Mouse (Mus musculus): ENCODE measurements around the gene A730046J19Rik. TPM values are rescaled to one million over a fixed set of nuclear protein-coding genes. Genes with fewer than 3 reads are reported as not detected.

The A730046J19Rik gene
- total RNA-seq (2021), result under 1 TPM; 0.05 to 0.08 TPM
- long read RNA-seq, experiment 1, result 0 reads
- long read RNA-seq, experiment 2, result 0 reads

- intact Hi-C loops (cut with DNase I), result no loop called here
- DNase-seq, result no peak
Observed at GRCm38 (mm10) chrX:144153523-144153922, at the start of gene A730046J19Rik. Gene A730046J19Rik, plus strand, starts transcription at chrX:144153695.

GRCm38 (mm10) chrX:144104619-144105416, 48.7 kb upstream of the A730046J19Rik start:
- DNase-seq, result no peak
- intact Hi-C loops (cut with DNase I), result no loop called here

- intact Hi-C loops (cut with DNase I), result no loop called here
- DNase-seq, result no peak
Observed at GRCm38 (mm10) chrX:144136281-144136680, 17.2 kb upstream of the A730046J19Rik start.

DNA sequence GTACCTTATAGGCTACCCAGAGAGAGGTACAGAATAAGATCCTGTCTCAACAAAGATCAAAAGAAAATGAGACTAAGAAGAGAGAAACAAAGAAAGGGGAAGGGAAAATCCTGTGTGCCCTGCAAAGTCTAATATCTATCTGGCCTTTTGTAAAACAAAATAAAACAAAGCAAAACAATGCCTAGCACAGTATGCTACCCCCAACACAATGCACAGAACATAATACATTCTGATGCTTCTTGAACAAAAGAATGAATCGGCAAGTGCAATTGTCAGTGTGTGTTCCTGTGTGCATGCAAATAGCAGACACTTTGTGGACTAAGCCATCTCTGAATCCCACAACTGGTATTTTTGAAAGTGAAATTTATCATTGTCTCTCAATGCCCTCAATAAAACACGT, 3.5 kb upstream of the A730046J19Rik start:
- intact Hi-C loops (cut with DNase I), result no loop called here
- no peak for DNase-seq

DNA sequence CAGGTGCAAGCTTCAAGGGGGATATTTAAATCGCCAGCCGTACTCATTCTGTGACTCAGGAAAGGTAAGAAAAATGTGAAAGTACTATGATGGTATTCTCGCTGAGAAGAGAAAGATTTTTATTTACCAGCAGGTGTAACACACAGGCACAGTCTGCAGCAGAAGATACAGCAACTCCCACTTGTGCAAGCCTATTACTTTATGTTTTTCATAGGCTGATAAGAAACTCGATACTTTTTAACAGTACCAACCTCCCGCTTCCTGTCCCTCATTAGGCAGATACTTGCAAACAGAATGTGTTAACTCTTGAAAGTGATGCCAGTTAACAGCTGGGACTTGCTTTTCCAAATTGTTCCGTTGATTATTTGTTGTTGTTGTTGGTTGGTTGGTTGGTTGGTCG, 616 bp downstream of the A730046J19Rik start:
- intact Hi-C loops (cut with DNase I), result no loop called here
- DNase-seq, result no peak

GRCm38 (mm10) chrX:144162936-144163335, 9.4 kb downstream of the A730046J19Rik start:
- intact Hi-C loops (cut with DNase I), result no loop called here
- DNase-seq, result no peak

Other genes with a start within 250 kb of the A730046J19Rik start
- not detected for gene Dcx, start 220.4 kb upstream of the A730046J19Rik start, total RNA-seq (2021)
- 1 to 10 TPM; 5.7 to 5.8 TPM for gene Alg13, start 164.1 kb downstream of the A730046J19Rik start, total RNA-seq (2021)